In the genomic region with DNA sequence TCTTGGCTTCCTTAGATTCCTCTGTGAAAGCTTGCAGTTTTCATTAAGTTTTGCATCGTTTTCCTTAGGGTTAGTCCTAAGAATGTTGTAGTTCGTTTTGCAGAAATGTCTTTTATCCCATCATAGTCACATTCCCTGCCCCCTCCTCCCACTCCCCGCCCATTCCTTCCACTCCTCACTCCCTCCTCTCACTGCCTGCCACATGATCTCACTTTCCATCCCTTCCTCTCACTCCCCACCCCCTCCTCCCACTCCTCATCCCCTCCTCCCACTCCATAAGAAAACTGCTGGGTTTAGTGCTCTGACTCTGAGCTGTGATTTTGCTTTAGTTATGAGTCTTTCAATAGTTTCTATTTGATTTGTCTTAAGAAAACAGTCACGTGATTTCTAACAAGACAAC, we compare ENCODE assay signal across 1 mouse cellular context.
TF ChIP-seq lines count a peak whose summit lies in the region.

No protein-coding gene starts in this region.

TF ChIP-seq in C2C12, 6 proteins besides CTCF, POLR2A, EP300 and RAD21:
- TF ChIP-seq FOSL1 (IDR thresholded peaks at IDR 0.05; ENCODE audit: insufficient read depth, low read length, poor library complexity, severe bottlenecking) (no peak), MAX (IDR thresholded peaks at IDR 0.05) (no peak), CEBPB (IDR thresholded peaks at IDR 0.05; ENCODE audit: low read depth) (no peak), USF1 (IDR thresholded peaks at IDR 0.05; ENCODE audit: low read depth) (peak; percentile 5), MYOD1 (IDR thresholded peaks at IDR 0.05; ENCODE audit: control insufficient read depth, insufficient read length, low read depth) (no peak), MYOG (IDR thresholded peaks at IDR 0.05; ENCODE audit: control insufficient read depth, extremely low read depth, insufficient read length) (no peak)
